Mouse (Mus musculus) limb, embryonic 13.5 days (tissue): ENCODE data around the gene Tuba3b. TPM values are rescaled to one million over a fixed set of nuclear protein-coding genes. Genes with fewer than 3 reads are reported as not detected.

ENCODE experiments used
- ATAC-seq: fragments of 200-750 bp; cut with Nextera tagmentation; 2 replicates; pipeline ENCODE4 v1.8.0; 2017; ENCODE audit warnings: low read depth, moderate number of reproducible peaks, moderate TSS enrichment; ENCODE audit not compliant: low FRiP score
- H3K27ac ChIP-seq: fragments of 300-500 bp; sonication (generic); 2 replicates; pipeline ENCODE4 v1.5.1; 2015; ENCODE audit warnings: inconsistent platforms, mild to moderate bottlenecking, moderate library complexity
- H3K27me3 ChIP-seq: fragments of 300-500 bp; sonication (generic); 2 replicates; pipeline ENCODE4 v1.6.1; 2015; ENCODE audit warnings: mild to moderate bottlenecking, inconsistent platforms
- H3K36me3 ChIP-seq: fragments of 300-500 bp; sonication (generic); 2 replicates; pipeline ENCODE4 v1.6.1; 2015; ENCODE audit warnings: inconsistent platforms, mild to moderate bottlenecking, moderate library complexity
- H3K4me1 ChIP-seq: fragments of 300-500 bp; sonication (generic); 2 replicates; pipeline ENCODE4 v1.6.1; 2015; ENCODE audit warnings: inconsistent platforms
- H3K4me2 ChIP-seq: fragments of 300-500 bp; sonication (generic); replicated peaks from 2 replicates; pipeline ENCODE4 v1.6.1; 2015; ENCODE audit warnings: inconsistent platforms, mild to moderate bottlenecking, moderate library complexity
- H3K4me3 ChIP-seq: fragments of 300-500 bp; sonication (generic); 2 replicates; pipeline ENCODE4 v1.5.1; 2015; ENCODE audit warnings: moderate library complexity, mild to moderate bottlenecking, inconsistent platforms
- H3K9ac ChIP-seq: fragments of 300-500 bp; sonication (generic); 2 replicates; pipeline ENCODE4 v1.6.1; 2015; ENCODE audit warnings: mild to moderate bottlenecking, inconsistent platforms
- H3K9me3 ChIP-seq: fragments of 300-500 bp; sonication (generic); 2 replicates; pipeline ENCODE4 v1.6.1; 2016; ENCODE audit warnings: inconsistent platforms
- WGBS: fragments of 180-500 bp; shearing (Covaris S2); methylation state at CpG from one replicate; pipeline ENCODE4 v1.1.7; 2015; 5-methylcytosine and 5-hydroxymethylcytosine counted together
- polyA plus RNA-seq: library from polyadenylated mRNA; unstranded; fragments of >200 nt; fragmentation: Nextera tagmentation; extraction: Ambion mirVana; gene quantifications from 2 replicates; pipeline ENCODE4 v1.2.1, GENCODE M21; 2015

The Tuba3b gene
- polyA plus RNA-seq, 1 experiment from 2014 or later, result not detected

DNA sequence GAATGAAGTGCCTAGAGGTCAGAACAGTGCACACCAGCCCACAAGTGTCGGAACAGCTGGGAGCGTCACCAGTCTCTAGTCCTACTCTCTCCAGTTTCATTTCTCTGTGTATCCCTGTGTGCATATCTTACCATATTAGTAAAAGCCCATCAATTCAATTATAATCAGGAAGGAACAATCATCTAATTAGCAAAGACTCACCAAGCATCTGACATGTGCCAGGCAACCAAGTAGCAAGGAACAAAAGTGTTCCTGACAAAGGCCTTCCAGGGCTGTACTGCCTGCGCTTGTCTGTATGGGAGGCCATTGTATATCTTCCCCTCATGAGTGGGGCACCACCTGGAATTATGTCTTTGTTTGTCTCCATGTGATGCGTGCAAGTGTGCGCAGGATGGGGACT is 4.7 kb upstream of the Tuba3b start:
- Histone ChIP-seq H3K9me3 (no peaks in the 10 kb centered on the region), H3K4me1 (peaks cover 17% of the 10 kb centered on the region), H3K9ac (no peak overlapping the region), H3K36me3 (no peaks in the 10 kb centered on the region), H3K27ac (no peak overlapping the region), H3K4me2 (no peak overlapping the region), H3K4me3 (no peak overlapping the region), H3K27me3 (no peaks in the 10 kb centered on the region)
- ATAC-seq, result no peak
- WGBS, result 91% methylated on average over 5 of the region's 5 CpGs

DNA sequence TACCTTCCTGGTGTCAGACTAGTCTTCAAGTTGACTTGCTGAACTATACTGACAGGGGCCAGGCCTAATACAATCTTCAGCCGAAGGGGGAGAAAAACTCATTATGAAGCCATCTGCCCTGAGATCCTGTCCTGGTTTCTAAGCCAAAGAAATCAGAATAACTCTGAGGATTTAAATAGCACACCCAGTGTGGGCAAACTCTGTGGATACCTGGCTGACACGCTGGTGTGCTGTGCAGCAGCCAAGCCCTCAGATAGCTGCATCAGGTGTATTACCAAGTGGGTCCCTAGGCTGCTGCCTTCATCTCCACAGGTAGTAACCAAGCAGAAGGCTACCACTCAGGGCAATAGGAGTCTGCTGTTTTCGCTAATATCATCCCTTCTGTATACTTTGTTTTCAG is 2.9 kb upstream of the Tuba3b start:
- ATAC-seq, result no peak
- Histone ChIP-seq H3K9ac (no peak overlapping the region), H3K27me3 (no peaks in the 10 kb centered on the region), H3K27ac (no peak overlapping the region), H3K4me3 (no peak overlapping the region), H3K4me2 (no peak overlapping the region), H3K4me1 (peaks cover 12% of the 10 kb centered on the region; the same call in 1 of the 2 replicates), H3K9me3 (no peaks in the 10 kb centered on the region), H3K36me3 (no peaks in the 10 kb centered on the region)
- 88% methylated on average over 3 of the region's 3 CpGs for WGBS

DNA sequence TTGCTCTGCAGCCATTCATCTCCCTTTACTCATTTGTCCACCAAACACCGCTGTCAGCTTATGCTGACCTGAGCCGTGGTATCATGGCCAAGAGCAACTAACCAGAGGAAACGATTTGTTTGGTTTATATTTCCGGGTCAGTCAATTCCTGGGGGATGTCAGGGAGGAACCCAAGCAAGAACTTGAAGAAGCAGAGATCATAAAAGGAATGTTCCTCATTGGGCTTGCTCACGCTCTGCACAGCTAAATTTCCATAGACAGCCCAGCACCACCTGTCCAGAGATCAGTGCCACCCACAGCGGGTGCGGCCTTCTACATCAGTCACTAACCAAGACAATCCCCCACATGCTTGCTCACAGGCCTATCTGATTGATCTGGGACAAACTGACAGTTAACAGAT is 1.3 kb upstream of the Tuba3b start, which contains the start of gene Lmntd1:
Gene Lmntd1, minus strand, starts transcription at position 101 of the 400 bp plus-strand sequence.
- H3K36me3 ChIP-seq, result no peaks in the 10 kb centered on the region
- no peak for ATAC-seq
- no peak within 1 kb of the TSS for H3K9ac ChIP-seq
- H3K4me1 ChIP-seq, result peaks cover 8% of the 10 kb centered on the region; the same call in 1 of the 2 replicates
- no peak within 1 kb of the TSS for H3K4me3 ChIP-seq
- WGBS, result 81% methylated on average over 7 of the region's 7 CpGs
- H3K4me2 ChIP-seq, result no peak within 1 kb of the TSS
- no peaks in the 10 kb centered on the region for H3K9me3 ChIP-seq
- no peak within 1 kb of the TSS for H3K27ac ChIP-seq
- H3K27me3 ChIP-seq, result no peaks in the 10 kb centered on the region

DNA sequence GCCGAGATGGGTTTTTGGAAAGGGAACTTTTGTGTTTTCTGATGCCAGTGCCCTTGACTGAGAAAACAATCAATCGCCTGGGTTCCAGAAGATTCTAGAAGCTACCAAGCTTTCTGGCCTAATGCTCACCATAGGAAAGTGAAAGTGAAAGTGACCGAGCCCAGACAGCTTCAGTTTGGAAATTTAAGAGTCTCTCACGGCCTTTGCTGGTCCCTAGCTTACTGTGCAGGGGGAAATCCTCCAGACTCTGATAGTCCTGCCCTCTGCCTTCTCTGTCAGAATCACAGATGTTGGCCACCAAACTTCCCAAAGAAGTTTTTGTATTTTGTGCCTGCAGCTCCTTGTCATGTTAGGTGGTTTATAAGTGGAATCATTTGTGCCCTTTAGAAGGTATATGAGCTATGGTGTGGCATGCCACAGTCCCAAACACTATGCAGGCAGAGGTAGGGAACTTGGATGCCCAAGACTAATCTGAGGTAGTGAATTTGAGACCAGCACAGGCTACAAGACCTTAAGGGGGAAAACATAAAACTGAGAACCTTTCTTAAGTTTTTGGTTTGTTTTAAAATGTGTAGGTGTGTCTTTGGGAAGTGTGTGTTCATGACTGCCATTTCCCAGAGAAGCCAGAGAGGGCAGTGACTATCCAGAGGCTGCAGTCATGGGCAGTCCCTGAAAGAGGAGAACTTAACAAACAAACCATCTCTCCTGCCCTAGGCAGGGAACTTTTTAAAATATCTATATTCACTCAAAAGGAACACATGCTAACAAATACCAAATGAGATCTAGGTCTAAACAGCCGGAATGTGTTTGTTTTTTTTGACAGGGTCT is 1.1 kb downstream of the Tuba3b start:
- peaks cover 8% of the 10 kb centered on the region; the same call in 1 of the 2 replicates for H3K4me1 ChIP-seq
- no peak for ATAC-seq
- 78% methylated on average over 5 of the region's 5 CpGs for WGBS

GRCm38 (mm10) chr6:145623141-145623540 is 7.6 kb downstream of the Tuba3b start:
- H3K4me1 ChIP-seq, result 0 out of 2 replicates have a peak, but pooled peaks cover 2% of the 10 kb centered on the region
- no peaks in the 10 kb centered on the region for H3K36me3 ChIP-seq
- WGBS, result 79% methylated on average over 4 of the region's 4 CpGs
- H3K27me3 ChIP-seq, result no peaks in the 10 kb centered on the region
- no peak overlapping the region for H3K4me2 ChIP-seq
- no peak overlapping the region for H3K27ac ChIP-seq
- no peaks in the 10 kb centered on the region for H3K9me3 ChIP-seq
- no peak overlapping the region for H3K9ac ChIP-seq
- no peak for ATAC-seq
- H3K4me3 ChIP-seq, result no peak overlapping the region

More for the DNA sequence above, 1.1 kb downstream of the Tuba3b start:
- H3K9me3 ChIP-seq, result no peaks in the 10 kb centered on the region
- H3K36me3 ChIP-seq, result no peaks in the 10 kb centered on the region
- H3K4me2 ChIP-seq, result no peak overlapping the region
- H3K9ac ChIP-seq, result no peak overlapping the region
- H3K4me3 ChIP-seq, result no peak overlapping the region
- H3K27me3 ChIP-seq, result no peaks in the 10 kb centered on the region
- no peak overlapping the region for H3K27ac ChIP-seq

DNA sequence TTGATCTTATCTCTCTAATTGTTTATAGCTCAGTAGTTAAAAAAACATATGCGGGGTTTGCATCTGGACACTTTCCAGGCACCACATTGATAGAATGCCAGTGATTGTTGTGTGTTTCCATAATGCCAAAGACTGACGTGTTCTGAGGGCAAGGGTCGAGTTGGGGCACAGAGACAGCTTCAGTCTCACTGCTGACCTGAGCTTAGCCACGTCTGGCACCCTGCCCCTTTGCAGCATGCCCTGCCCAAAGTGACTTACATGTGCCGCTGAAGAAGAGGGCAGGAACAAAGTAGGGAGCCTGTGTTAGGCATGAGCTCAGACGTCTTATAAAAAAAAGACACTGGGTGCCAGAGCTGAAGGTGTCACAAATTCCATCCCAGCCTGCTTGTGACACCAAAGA is 14.7 kb downstream of the Tuba3b start:
- no peak overlapping the region for H3K27ac ChIP-seq
- no peak overlapping the region for H3K4me3 ChIP-seq
- H3K27me3 ChIP-seq, result no peaks in the 10 kb centered on the region
- WGBS, result 64% methylated on average over 6 of the region's 6 CpGs
- no peak for ATAC-seq
- H3K4me1 ChIP-seq, result 0 out of 2 replicates have a peak, but pooled peaks cover 4% of the 10 kb centered on the region
- no peak overlapping the region for H3K9ac ChIP-seq
- no peak overlapping the region for H3K4me2 ChIP-seq
- H3K9me3 ChIP-seq, result no peaks in the 10 kb centered on the region
- H3K36me3 ChIP-seq, result no peaks in the 10 kb centered on the region

GRCm38 (mm10) chr6:145634454-145634853 is 18.9 kb downstream of the Tuba3b start:
- Histone ChIP-seq H3K27ac (no peak overlapping the region), H3K36me3 (no peaks in the 10 kb centered on the region), H3K9me3 (peaks cover 4% of the 10 kb centered on the region; the same call in 1 of the 2 replicates), H3K4me2 (no peak overlapping the region), H3K4me3 (no peak overlapping the region), H3K27me3 (no peaks in the 10 kb centered on the region), H3K9ac (no peak overlapping the region), H3K4me1 (peaks cover 6% of the 10 kb centered on the region)
- no peak for ATAC-seq
- 77% methylated on average over 2 of the region's 2 CpGs for WGBS

GRCm38 (mm10) chr6:145636682-145637081 is 21.1 kb downstream of the Tuba3b start:
- no peak overlapping the region for H3K9ac ChIP-seq
- WGBS, result 69% methylated on average over 4 of the region's 4 CpGs
- H3K27me3 ChIP-seq, result no peaks in the 10 kb centered on the region
- no peak overlapping the region for H3K4me2 ChIP-seq
- H3K4me3 ChIP-seq, result no peak overlapping the region
- H3K9me3 ChIP-seq, result peaks cover 13% of the 10 kb centered on the region
- ATAC-seq, result no peak
- H3K4me1 ChIP-seq, result peaks cover 12% of the 10 kb centered on the region
- H3K27ac ChIP-seq, result no peak overlapping the region
- no peaks in the 10 kb centered on the region for H3K36me3 ChIP-seq

DNA sequence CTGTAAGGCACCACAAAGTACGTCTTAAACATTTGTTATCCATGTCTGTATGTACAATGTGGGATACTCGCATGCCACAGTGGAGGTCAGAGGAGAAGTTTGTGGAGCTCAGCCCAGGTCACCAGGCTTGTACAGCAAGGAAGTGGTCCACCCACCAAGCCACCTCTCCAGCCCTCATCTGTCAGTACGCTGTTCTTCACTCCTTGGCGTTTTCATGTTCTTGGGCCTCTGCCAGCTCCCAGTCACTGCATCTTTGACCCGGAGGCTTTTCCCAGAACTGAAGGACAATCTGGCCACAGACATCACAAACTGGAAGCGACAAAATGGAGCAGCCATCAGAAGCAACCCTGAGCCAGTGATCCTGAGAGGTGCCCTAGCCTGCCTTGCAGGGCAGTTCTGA is 22.7 kb downstream of the Tuba3b start:
- no peak for ATAC-seq
- Histone ChIP-seq H3K27ac (no peak overlapping the region), H3K9me3 (peaks cover 13% of the 10 kb centered on the region), H3K27me3 (no peaks in the 10 kb centered on the region), H3K4me1 (peaks cover 14% of the 10 kb centered on the region), H3K36me3 (no peaks in the 10 kb centered on the region), H3K9ac (no peak overlapping the region), H3K4me2 (no peak overlapping the region), H3K4me3 (no peak overlapping the region)
- WGBS, result 71% methylated on average over 6 of the region's 6 CpGs

- ATAC-seq, result peak; percentile 89
- no peak overlapping the region for H3K4me3 ChIP-seq
- 34% methylated on average over 4 of the region's 4 CpGs for WGBS
- H3K27me3 ChIP-seq, result no peaks in the 10 kb centered on the region
- H3K27ac ChIP-seq, result no peak overlapping the region
- H3K4me1 ChIP-seq, result peaks cover 14% of the 10 kb centered on the region
- no peak overlapping the region for H3K9ac ChIP-seq
- no peaks in the 10 kb centered on the region for H3K36me3 ChIP-seq
- H3K9me3 ChIP-seq, result peaks cover 13% of the 10 kb centered on the region
- H3K4me2 ChIP-seq, result no peak overlapping the region
These were observed 25.5 kb downstream of the Tuba3b start for GRCm38 (mm10) chr6:145640971-145641506.

GRCm38 (mm10) chr6:145651976-145652375 is 36.4 kb downstream of the Tuba3b start:
- Histone ChIP-seq H3K27ac (no peak overlapping the region), H3K9ac (no peak overlapping the region), H3K4me1 (no peaks in the 10 kb centered on the region), H3K27me3 (no peaks in the 10 kb centered on the region), H3K4me3 (no peak overlapping the region), H3K4me2 (no peak overlapping the region), H3K9me3 (peaks cover 13% of the 10 kb centered on the region; the same call in 1 of the 2 replicates), H3K36me3 (no peaks in the 10 kb centered on the region)
- no peak for ATAC-seq
- 84% methylated on average over 2 of the region's 2 CpGs for WGBS

GRCm38 (mm10) chr6:145652986-145653385 is 37.4 kb downstream of the Tuba3b start:
- H3K9me3 ChIP-seq, result peaks cover 14% of the 10 kb centered on the region; the same call in 1 of the 2 replicates
- no peak overlapping the region for H3K9ac ChIP-seq
- H3K36me3 ChIP-seq, result no peaks in the 10 kb centered on the region
- no peak overlapping the region for H3K27ac ChIP-seq
- H3K27me3 ChIP-seq, result no peaks in the 10 kb centered on the region
- H3K4me1 ChIP-seq, result no peaks in the 10 kb centered on the region
- no peak overlapping the region for H3K4me2 ChIP-seq
- H3K4me3 ChIP-seq, result no peak overlapping the region
- WGBS, result 84% methylated on average over 5 of the region's 5 CpGs
- ATAC-seq, result no peak
